Mouse (Mus musculus): Measurements from ENCODE around the gene Mier2. TPM values are rescaled to one million over a fixed set of nuclear protein-coding genes. Genes with fewer than 3 reads are reported as not detected.

Gene Mier2
- total RNA-seq, 2 experiments from 2014 or later = 12.4 to 15.6 TPM

DNA sequence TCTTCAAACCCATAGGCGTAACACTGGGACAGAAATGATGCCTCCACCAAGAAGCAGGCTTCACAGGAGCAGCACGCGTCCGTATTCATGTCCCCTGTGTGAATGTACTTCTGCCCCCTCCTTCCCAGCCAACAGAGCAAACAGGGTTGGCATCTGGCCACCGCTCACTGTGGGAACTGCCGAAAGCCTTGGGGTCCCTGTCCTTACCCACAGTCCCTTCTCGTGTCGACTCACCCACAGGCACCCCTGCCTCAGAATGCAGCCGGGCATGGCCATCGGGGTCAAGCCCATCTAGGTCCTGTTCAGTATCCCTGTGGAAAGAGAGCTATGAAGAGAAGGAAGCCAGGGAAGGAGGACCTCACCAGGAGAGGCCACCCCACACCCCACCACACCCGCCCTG lies 12.8 kb downstream of the Mier2 start:
- no peak for DNase-seq
- intact Hi-C loops (cut with DNase I) = no loop called here

DNA sequence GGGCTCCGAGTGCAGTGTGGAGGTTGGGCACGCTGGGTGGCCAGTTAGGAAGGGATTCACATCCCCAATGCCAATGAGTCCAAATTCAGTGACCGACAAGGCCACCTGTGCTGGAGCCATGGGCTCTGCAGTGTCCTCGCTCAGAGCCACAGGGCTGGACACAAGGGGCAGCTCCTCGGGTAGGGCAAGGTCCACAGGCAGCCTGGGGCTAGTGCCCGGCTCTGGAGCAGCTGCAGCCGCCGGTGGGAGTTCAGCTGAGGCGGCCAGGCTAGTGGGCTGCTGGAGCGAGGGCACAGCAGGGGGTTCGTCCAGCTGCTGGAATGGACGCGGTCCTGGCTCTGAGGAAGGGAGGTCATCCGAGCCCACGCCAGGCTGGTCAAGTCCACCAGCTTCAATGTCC lies 13.5 kb downstream of the Mier2 start:
- intact Hi-C loops (cut with DNase I) = no loop called here
- DNase-seq = no peak

DNA sequence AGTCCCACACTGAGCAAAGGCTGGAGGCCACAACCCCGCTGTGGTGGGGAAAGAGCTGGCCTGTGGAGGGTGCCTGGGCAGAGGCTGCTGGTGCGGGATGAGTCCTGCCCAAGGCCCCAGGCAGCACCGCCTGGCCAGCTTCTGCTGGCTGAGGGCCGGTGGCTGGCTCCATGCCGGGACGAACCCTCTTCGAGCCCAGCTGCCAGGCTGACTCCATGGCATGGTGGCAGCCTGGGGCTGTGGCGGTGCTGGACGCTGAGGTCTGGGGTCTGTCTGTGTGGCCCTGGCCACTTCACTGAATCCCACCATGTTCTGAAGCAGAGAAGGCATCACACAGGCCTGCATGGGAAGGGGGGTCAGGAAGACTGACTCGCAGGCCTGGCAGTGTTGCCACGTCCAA lies 14.3 kb downstream of the Mier2 start:
- DNase-seq = no peak
- intact Hi-C loops (cut with DNase I) = no loop called here

DNA sequence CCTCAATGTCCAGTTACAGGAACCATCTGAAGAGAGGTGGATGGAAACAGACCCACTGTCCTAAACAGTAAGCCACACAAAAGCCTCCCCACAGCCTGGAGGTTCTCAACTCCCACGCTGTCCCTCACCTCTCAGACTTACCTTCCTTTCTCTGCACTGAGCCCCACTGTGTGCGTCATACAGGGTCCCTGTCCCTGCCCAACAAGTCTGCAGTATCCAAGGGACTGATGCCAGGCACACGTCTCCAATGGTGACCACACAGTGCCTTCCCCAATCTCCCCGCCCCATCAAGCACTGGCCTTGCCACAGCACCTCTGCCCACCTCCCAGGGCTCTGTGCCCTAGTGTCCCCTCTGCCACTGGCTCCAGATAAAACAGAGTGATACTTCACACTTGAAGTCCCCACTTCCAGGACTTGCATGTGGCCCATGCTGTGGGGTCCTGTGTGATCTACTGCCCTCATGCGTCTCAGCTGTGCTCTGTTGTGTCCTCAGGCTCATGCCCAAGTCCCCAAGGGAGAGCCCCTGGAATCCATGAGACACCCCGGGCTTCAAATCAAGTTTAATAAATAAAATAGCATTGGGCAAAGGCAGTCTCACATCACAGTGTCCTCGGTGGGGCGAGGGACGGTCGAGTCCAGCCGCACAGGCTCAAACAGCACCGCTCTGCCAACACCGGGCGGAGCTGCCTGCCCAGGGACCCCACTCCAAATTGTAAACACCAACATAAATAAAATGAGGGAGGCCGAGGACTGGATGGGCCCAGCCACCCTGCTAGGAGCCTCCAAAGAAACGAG lies 15.1 kb downstream of the Mier2 start:
- DNase-seq = no peak
- intact Hi-C loops (cut with DNase I) = no loop called here

DNA sequence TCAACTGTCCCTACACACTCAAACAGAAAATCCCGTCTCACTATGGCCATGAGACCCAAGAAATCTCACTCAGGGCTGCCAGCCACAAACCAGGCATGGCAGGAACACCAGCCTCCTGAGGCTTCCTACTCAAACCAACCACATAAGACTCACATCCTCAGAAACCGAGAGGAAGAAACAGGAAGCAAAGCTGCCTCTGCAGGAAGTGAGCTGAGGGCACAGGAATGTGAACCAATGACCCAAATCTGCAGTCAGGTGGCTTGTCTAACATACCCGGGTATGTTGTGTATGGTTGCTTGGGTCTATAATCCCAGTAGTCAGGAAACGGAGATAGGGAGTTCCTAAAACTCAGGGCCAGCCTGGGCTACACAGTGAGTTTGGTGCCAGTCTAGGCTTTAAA lies 16.1 kb downstream of the Mier2 start:
- peak in 1 of 2 experiments; percentile 26 for DNase-seq
- intact Hi-C loops (cut with DNase I) = no loop called here

DNA sequence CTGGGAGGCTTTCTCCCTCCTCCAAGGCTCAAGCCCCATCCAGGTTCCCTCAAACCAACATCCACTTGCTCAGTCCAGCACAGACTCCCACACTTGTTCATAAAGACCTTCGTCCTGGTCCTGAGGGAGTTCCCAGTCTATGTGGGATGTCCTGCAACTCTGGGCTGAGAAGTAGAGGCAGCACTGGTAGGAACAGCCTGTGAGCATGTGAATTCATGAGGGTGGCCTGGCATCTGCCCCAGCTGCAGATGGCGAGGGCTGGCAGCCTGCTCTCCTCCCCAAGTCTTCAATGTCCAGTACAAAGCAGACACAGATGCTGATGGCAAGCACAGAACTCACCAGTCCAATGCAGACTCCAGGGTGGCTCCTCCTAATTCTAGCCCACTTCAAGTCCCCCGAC lies 16.7 kb downstream of the Mier2 start:
- intact Hi-C loops (cut with DNase I) = no loop called here
- DNase-seq = no peak

DNA sequence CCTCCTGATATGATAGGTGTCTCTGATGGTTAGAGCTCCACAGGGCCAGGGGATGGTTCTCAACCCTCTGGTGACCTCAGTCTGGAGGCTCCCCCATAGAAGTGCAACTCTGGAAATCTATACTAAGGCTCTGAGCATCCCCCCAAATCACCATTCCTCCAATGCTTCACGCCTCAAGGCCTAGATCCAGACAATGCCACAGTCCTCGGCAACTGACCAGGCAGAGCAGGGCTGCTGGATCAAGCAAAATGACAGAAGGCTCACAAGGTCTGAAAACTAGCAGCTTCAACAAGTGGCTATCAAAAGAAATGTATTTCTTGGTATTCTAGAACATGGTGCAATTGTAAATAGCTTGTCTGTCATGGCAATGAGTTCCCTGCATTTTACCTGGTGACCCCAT lies 17.2 kb downstream of the Mier2 start:
- DNase-seq = no peak
- intact Hi-C loops (cut with DNase I) = no loop called here

DNA sequence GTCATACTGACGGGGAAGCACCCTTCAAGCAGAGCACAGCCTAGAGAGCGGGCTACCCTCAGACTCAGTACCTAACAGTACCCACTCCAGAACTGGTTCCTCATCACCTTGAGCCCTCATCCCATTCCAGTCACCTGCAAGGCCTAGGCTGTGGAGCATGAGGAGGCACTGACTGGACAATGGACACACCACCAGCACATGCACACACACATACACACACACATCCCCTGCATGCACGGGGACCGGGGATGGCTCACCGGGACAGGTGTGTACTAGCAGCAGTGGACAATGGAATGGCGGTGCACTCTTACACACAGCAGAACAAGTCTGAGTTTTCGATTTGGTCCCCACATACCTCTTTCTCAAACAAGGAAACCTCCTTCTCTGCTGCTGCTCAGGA lies 17.7 kb downstream of the Mier2 start:
- DNase-seq = no peak
- intact Hi-C loops (cut with DNase I) = no loop called here

DNA sequence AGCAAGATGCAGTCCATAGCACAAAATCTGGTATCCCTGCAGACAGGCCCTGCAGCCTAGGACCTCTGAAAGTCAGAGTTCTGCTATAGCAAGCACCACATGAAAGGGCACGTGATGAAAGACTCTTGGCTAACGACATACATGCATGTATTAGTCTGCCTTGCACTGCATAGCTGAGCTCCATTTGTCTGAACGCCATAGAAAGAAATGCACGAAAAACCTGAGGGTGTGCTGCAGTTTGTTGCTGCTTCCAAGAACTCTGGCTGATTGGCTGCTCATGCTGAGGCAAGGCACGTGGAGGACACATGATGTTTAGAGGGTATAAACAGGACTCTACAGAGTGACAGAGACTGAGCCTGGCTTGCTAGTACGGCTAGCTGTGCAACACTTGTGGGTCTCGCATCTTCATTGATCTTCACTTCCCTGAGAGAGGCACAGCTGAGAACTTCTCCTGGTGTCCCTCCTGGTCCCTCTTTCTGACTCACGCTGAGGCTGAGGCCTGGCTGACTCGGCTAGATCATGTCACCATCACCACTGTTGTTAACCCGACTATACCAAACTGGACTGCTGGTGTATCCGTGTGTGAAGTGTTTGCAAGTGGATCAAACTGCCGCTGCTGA lies 18.4 kb downstream of the Mier2 start:
- intact Hi-C loops (cut with DNase I) = no loop called here
- DNase-seq = no peak

DNA sequence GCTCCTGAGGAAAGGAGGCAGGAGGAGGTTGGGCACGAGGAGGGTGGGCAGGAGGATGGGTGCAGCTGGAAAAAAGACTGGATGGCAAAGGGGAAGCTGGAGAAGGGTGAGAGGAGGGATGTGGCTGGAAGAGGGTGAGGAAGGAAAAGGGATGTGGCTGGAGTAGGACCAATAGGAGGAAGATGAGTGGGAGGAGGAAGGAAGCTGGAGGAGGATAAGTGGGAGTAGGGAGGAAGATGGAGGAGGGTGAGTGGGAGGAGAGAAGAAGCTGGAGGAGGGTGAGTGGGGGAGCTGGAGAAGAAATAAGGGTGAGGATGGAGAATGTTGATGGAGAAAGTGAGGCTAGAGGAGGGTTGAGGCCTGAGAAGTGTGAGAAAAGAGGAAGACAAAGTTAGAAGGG lies 19.6 kb downstream of the Mier2 start:
- intact Hi-C loops (cut with DNase I) = no loop called here
- DNase-seq = no peak

DNA sequence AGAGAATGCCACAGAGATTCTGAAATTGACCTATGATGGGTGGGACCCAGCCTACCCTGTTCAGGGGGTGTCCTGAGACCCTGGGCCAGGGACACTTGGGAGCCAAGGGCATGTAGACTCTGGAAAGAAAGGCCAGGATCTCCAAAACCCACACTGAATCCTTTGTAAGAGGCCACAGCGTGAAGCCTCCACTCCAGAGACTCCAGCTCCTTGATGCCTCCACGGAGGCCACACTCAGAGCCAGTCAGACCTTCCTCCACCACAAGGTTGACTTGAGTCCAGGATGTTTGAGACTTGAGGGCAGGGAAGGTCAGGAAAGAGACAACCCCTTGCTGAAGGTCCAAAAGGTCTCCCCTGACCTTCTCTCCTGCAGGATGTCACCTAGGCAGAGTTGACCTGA lies 20.6 kb downstream of the Mier2 start:
- no peak for DNase-seq
- intact Hi-C loops (cut with DNase I) = no loop called here

DNA sequence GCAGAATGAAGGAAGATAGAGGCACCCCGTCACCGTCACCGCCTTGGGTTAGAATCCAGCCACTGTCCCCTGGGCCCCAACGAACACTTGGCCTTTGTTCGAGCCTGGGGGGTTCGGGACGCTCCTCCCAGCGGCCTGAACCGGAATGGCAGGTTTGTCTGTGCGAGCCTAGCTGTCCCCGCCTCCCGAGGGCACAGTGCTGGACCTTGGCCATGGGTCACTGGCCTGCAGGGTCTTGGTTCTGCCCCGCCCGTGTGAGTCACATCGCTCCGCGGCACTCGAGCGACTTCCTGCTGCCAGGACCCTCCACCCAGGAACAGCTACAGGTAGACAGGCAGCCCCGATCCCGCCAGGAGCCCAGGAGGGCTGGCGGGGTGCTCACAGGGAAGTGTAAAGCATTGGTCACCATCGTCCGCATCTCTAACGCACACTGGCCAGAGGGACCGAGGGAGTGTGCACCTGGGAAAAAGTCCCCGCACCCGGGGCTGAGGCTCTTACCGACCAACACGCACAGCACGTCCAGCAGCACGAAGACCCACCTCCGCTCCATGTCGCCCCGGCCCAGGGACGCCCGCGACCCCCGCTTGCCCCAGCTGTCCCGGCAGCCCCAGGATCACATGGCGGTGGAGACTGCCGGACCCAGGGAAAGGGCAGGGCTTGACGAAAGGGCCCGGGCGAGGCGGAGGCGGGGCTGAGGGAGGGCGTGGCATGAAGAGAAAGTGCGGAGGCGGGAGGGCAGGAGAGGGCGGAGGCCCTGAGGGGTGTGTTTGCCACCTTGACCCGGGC lies 21.7 kb downstream of the Mier2 start, which contains the start of gene Plpp2:
Plpp2 (minus strand) TSS at position 671 of the 786 bp plus-strand sequence.
- intact Hi-C loops (cut with DNase I) = no loop called here
- peak; percentile 60 to 68 for DNase-seq

DNA sequence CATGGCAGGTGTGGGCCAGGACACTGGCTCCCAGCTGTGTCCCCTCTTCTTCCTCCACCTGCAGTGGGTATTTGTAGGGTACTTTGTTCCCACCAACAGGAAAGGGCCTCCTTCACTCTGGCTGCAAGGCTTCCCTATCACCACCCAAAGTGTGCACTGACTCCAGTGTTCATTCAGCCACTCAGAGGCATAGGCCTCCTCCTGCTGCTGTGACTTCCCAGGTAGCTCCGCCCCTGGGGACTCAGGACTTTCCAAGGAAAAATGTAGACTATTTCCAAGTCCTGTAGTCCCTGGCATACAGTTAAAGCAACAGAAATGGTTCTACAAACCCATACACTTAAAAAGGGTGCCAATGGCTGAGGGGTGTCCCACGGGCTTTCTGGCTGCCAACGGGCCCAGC lies 22.3 kb downstream of the Mier2 start:
- intact Hi-C loops (cut with DNase I) = no loop called here
- no peak for DNase-seq

DNA sequence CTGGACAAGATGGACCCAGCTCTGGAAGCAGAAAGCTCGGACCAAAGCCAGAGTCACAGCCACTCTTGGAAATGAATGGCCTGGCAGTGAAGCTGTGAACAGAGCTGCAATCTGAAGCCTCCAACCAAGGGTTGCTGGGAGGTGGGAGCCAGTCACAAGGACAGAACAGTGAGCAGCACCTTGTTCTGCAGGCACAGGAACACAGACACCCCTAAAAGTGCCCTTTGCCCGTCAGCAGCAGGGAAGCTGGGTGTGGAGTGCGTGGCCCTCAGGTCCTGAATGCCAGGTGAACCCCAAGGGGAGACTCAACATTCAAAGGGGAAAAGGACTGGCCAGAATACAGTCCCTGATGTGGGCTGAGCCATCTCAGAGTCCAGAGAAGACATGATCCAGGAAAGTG lies 23.4 kb downstream of the Mier2 start:
- DNase-seq = peak in 1 of 2 experiments; percentile 18
- intact Hi-C loops (cut with DNase I) = no loop called here

DNA sequence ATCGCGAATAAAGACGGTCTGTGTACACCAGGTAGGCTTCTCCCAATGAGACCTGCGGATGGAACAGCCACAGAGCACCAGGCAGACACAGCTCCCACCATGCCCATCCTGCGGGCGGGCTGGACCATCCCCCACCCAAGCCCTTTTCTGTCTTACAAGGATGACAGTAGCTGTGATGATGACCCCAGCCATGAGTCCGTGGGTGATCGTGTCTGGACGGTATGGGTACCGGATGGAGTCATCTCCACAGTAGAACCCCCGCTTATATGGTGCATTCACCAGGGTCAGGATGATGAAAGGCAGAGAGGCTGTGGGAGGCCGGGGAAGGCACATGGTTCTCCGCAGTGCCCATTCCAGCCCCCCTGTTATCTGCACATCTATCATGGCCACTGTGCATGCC lies 24.3 kb downstream of the Mier2 start:
- intact Hi-C loops (cut with DNase I) = no loop called here
- no peak for DNase-seq

DNA sequence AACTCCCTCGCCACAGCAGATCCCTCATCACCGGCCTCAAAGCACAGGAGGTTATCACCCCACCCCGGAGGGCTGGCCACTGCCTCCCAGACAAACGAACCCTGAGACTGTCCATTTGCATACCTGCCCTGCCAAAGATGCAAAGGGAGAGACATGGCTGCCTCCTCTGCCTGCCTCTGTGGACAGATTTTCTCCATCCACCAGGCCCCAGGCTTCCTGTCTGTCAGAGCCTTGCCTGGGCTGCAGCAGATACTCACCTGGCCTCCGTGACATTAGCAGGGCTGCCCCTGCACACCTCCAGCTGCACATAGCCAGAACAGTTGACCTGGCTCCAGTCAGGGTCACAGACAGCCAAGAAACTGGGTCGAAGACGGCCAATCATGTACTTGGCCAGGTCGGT lies 24.8 kb downstream of the Mier2 start:
- intact Hi-C loops (cut with DNase I) = no loop called here

DNA sequence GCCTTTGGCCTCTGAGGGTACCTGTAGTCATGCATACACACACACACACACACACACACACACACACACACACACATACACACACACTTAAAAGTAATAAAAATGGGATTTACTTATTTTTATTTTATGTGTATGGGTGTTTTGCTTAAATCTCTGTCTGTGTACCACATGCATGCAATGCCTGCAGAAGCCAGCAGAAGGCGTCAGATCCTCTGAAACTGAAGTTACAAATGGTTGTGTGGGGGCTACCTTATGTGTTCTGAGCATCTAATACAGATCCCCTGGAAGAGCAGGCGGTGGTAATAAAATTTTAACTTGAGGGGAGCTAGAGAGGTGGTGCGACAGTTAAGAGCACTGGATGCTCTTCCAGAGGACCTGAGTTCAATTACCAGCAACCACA lies 26.9 kb downstream of the Mier2 start:
- DNase-seq = no peak
- intact Hi-C loops (cut with DNase I) = no loop called here

More for the DNA sequence above, 24.8 kb downstream of the Mier2 start:
- no peak for DNase-seq

DNA sequence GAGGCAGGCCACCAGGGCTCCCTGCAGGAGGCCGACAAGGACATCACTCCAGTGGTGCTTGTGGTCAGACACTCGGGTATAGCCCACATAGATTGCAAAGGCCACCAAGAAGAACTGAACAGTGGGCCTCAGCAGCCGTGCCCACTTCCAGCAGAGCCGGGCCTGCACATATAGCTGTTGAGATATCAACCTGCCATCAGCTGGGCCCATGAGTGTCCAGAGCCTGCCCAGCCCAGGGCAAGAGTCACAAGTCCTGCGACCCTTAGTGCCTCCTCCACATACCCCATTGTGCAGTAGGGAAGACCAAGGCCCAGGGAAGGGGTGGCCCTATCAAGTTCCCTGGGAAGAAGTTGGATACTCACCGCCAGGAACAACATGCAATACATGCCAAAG lies 27.6 kb downstream of the Mier2 start:
- intact Hi-C loops (cut with DNase I) = no loop called here
- no peak for DNase-seq

DNA sequence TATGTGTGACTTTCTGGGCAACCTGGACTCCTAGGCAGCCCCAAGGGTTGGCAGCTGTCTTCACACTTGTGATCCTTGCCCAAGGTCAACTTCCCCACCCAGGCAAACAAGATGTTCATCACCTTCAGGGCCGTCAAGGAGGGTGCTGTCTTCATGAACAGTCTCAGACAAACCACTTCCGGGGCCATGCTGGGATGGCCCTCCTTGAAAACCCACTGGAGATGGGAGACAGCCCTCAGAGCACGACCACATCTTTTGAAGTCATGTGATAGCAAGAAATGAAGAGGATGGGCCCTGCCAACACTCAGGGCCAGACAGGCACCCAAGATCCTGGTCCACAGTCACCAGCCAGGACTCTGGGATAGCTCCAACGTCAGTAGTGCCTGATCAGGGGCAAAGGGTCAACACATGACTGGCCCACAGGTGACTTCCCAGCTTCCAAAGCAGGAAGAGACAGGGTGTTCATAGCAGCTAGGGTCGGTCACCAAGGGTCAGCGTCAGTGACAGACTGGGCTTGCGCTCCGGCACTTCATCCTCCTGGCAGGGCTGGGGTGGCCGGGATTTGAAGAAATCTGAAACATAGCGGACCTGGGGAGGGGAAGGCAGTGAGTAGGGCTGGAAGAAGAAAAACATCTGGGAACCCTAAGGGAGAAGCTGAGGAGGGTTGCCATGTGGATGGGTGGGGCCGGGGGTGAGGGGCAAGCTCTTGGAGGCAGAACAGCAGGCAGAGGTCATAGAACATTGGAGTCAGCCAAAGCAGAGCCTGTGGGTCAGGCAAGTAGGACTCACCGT lies 28.1 kb downstream of the Mier2 start:
- intact Hi-C loops (cut with DNase I) = no loop called here
- DNase-seq = no peak

DNA sequence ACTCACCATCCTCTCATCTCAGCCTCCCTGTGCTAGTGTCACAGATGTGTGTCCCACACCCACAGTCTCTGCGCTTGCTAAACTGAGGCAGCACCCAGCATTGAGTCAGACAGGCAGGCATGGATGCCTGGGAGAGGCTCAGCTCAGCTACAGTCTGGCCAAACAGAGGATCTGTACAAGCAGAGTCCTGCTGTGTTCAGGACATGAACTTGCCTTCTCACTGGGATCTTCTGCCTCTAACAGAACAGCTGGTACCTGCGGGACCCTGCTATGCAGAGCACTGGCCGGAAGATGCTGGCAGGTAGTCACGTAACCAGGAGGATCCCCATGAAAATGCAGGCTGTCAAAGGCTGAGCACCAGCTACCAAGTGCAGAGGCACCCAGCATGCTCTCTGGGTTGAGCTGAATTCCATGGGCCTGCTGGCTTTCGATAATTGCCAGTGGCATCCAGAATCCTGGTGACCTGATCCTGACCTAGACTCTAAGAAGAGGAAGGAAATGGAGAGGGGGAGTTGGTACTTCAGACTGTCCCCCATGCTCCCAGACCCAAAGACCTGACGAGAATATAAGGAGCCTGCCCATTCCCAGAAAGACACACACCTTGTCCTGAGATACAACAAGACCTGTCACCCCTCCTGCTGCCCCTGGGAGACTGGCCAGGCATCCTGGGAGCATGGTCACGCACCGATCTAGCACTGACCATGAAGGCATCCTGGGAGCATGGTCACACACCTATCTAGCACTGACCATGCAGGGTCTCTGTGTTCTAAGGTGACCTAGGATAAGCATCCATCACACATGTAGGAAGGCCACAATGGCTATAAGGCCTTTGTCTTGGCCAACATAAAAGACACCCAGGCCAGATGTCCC lies 29.3 kb downstream of the Mier2 start:
- DNase-seq = no peak
- intact Hi-C loops (cut with DNase I) = no loop called here
